Mouse (Mus musculus): ENCODE results near the gene Tnfrsf13b. TPM values are rescaled to one million over a fixed set of nuclear protein-coding genes. Genes with fewer than 3 reads are reported as not detected.

The Tnfrsf13b gene
- polyA plus RNA-seq, 1 experiment = 3.3 TPM

- no peak for TF ChIP-seq CTCF (IDR thresholded peaks at IDR 0.05; ENCODE audit: extremely low read depth, insufficient read depth, low read length)
- no peak for TF ChIP-seq POLR2A (IDR thresholded peaks at IDR 0.05; ENCODE audit: extremely low read depth, insufficient read depth, low read length)
Measured at GRCm38 (mm10) chr11:61109707-61110106, 16.8 kb upstream of the Tnfrsf13b start.

GRCm38 (mm10) chr11:61110113-61110512 is 16.4 kb upstream of the Tnfrsf13b start:
- no peak overlapping the region for H3K27ac ChIP-seq (ENCODE audit: insufficient read depth, low read length)
- TF ChIP-seq CTCF (IDR thresholded peaks at IDR 0.05; ENCODE audit: extremely low read depth, insufficient read depth, low read length) = no peak
- TF ChIP-seq POLR2A (IDR thresholded peaks at IDR 0.05; ENCODE audit: extremely low read depth, insufficient read depth, low read length) = no peak
- H3K4me3 ChIP-seq (ENCODE audit: insufficient read depth, low read length) = no peak overlapping the region
- no peaks in the 10 kb centered on the region for H3K4me1 ChIP-seq (ENCODE audit: control insufficient read depth, insufficient read depth, low read length)

More at GRCm38 (mm10) chr11:61109707-61110106, 16.8 kb upstream of the Tnfrsf13b start:
- Histone ChIP-seq H3K4me1 (ENCODE audit: control insufficient read depth, insufficient read depth, low read length) (no peaks in the 10 kb centered on the region), H3K4me3 (ENCODE audit: insufficient read depth, low read length) (no peak overlapping the region), H3K27ac (ENCODE audit: insufficient read depth, low read length) (no peak overlapping the region)

- H3K4me3 ChIP-seq (ENCODE audit: insufficient read depth, low read length) = no peak overlapping the region
- H3K27ac ChIP-seq (ENCODE audit: insufficient read depth, low read length) = no peak overlapping the region
- TF ChIP-seq CTCF (IDR thresholded peaks at IDR 0.05; ENCODE audit: extremely low read depth, insufficient read depth, low read length) (no peak), POLR2A (IDR thresholded peaks at IDR 0.05; ENCODE audit: extremely low read depth, insufficient read depth, low read length) (no peak)
- H3K4me1 ChIP-seq (ENCODE audit: control insufficient read depth, insufficient read depth, low read length) = no peaks in the 10 kb centered on the region
Measured at GRCm38 (mm10) chr11:61110928-61111327, 15.6 kb upstream of the Tnfrsf13b start.

GRCm38 (mm10) chr11:61111472-61111871 is 15.1 kb upstream of the Tnfrsf13b start:
- TF ChIP-seq POLR2A (IDR thresholded peaks at IDR 0.05; ENCODE audit: extremely low read depth, insufficient read depth, low read length) (no peak), CTCF (IDR thresholded peaks at IDR 0.05; ENCODE audit: extremely low read depth, insufficient read depth, low read length) (no peak)
- H3K4me1 ChIP-seq (ENCODE audit: control insufficient read depth, insufficient read depth, low read length) = no peaks in the 10 kb centered on the region
- H3K27ac ChIP-seq (ENCODE audit: insufficient read depth, low read length) = no peak overlapping the region
- H3K4me3 ChIP-seq (ENCODE audit: insufficient read depth, low read length) = no peak overlapping the region

- H3K27ac ChIP-seq (ENCODE audit: insufficient read depth, low read length) = no peak overlapping the region
- TF ChIP-seq POLR2A (IDR thresholded peaks at IDR 0.05; ENCODE audit: extremely low read depth, insufficient read depth, low read length) = no peak
- no peak for TF ChIP-seq CTCF (IDR thresholded peaks at IDR 0.05; ENCODE audit: extremely low read depth, insufficient read depth, low read length)
- H3K4me3 ChIP-seq (ENCODE audit: insufficient read depth, low read length) = no peak overlapping the region
- H3K4me1 ChIP-seq (ENCODE audit: control insufficient read depth, insufficient read depth, low read length) = no peaks in the 10 kb centered on the region
Measured at GRCm38 (mm10) chr11:61112323-61112995, 14.1 kb upstream of the Tnfrsf13b start.

- H3K4me1 ChIP-seq (ENCODE audit: control insufficient read depth, insufficient read depth, low read length) = no peaks in the 10 kb centered on the region
- TF ChIP-seq POLR2A (IDR thresholded peaks at IDR 0.05; ENCODE audit: extremely low read depth, insufficient read depth, low read length) = no peak
- no peak for TF ChIP-seq CTCF (IDR thresholded peaks at IDR 0.05; ENCODE audit: extremely low read depth, insufficient read depth, low read length)
- no peak overlapping the region for H3K27ac ChIP-seq (ENCODE audit: insufficient read depth, low read length)
- H3K4me3 ChIP-seq (ENCODE audit: insufficient read depth, low read length) = no peak overlapping the region
Measured at GRCm38 (mm10) chr11:61116226-61116625, 10.3 kb upstream of the Tnfrsf13b start.

GRCm38 (mm10) chr11:61119996-61120583 is 6.5 kb upstream of the Tnfrsf13b start:
- no peak for TF ChIP-seq POLR2A (IDR thresholded peaks at IDR 0.05; ENCODE audit: extremely low read depth, insufficient read depth, low read length)
- no peak overlapping the region for H3K27ac ChIP-seq (ENCODE audit: insufficient read depth, low read length)
- H3K4me1 ChIP-seq (ENCODE audit: control insufficient read depth, insufficient read depth, low read length) = no peaks in the 10 kb centered on the region
- no peak overlapping the region for H3K4me3 ChIP-seq (ENCODE audit: insufficient read depth, low read length)

- H3K4me1 ChIP-seq (ENCODE audit: control insufficient read depth, insufficient read depth, low read length) = no peaks in the 10 kb centered on the region
- TF ChIP-seq CTCF (IDR thresholded peaks at IDR 0.05; ENCODE audit: extremely low read depth, insufficient read depth, low read length) = no peak
- TF ChIP-seq POLR2A (IDR thresholded peaks at IDR 0.05; ENCODE audit: extremely low read depth, insufficient read depth, low read length) = no peak
- no peak overlapping the region for H3K4me3 ChIP-seq (ENCODE audit: insufficient read depth, low read length)
- H3K27ac ChIP-seq (ENCODE audit: insufficient read depth, low read length) = no peak overlapping the region
Measured at GRCm38 (mm10) chr11:61122283-61122768, 4.2 kb upstream of the Tnfrsf13b start.

GRCm38 (mm10) chr11:61122769-61123288 is 3.7 kb upstream of the Tnfrsf13b start:
- no peak overlapping the region for H3K27ac ChIP-seq (ENCODE audit: insufficient read depth, low read length)
- TF ChIP-seq CTCF (IDR thresholded peaks at IDR 0.05; ENCODE audit: extremely low read depth, insufficient read depth, low read length) (no peak), POLR2A (IDR thresholded peaks at IDR 0.05; ENCODE audit: extremely low read depth, insufficient read depth, low read length) (no peak)
- no peaks in the 10 kb centered on the region for H3K4me1 ChIP-seq (ENCODE audit: control insufficient read depth, insufficient read depth, low read length)
- no peak overlapping the region for H3K4me3 ChIP-seq (ENCODE audit: insufficient read depth, low read length)

GRCm38 (mm10) chr11:61123886-61124285 is 2.7 kb upstream of the Tnfrsf13b start:
- Histone ChIP-seq H3K27ac (ENCODE audit: insufficient read depth, low read length) (no peak overlapping the region), H3K4me1 (ENCODE audit: control insufficient read depth, insufficient read depth, low read length) (no peaks in the 10 kb centered on the region), H3K4me3 (ENCODE audit: insufficient read depth, low read length) (no peak overlapping the region)
- TF ChIP-seq CTCF (IDR thresholded peaks at IDR 0.05; ENCODE audit: extremely low read depth, insufficient read depth, low read length) = no peak
- no peak for TF ChIP-seq POLR2A (IDR thresholded peaks at IDR 0.05; ENCODE audit: extremely low read depth, insufficient read depth, low read length)

Measured in cortical plate, adult 2 months (tissue).